Mouse (Mus musculus) layer of hippocampus, adult 11-12 months (tissue): ENCODE measurements around the gene 4930402H24Rik.
A peak's percentile ranks its signal among the peaks of the same experiment; 100 is the strongest.

Source experiments
- DNase-seq: peaks from one replicate; pipeline ENCODE4 v3.0.0; 2022; ENCODE audit warnings: low spot score

Gene 4930402H24Rik

DNA sequence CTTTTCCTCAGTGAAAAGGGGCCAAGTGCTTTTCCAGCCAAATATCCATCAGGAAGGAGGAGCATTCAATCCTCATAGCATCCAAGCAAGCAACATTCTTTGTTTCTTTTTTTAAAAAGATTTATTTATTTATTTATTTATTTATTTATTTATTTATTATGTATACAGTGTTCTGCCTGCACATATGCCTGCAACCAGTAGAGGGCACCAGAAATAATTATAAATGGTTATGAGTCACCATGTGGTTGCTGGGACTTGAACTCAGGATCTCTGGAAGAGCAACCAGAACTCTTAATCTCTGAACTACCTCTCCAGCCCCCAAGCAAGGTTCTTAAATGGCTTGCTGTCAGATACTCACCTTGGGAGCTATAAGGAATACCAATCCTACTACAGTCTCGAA, 93.7 kb downstream of the 4930402H24Rik start:
- DNase-seq: no peak

DNA sequence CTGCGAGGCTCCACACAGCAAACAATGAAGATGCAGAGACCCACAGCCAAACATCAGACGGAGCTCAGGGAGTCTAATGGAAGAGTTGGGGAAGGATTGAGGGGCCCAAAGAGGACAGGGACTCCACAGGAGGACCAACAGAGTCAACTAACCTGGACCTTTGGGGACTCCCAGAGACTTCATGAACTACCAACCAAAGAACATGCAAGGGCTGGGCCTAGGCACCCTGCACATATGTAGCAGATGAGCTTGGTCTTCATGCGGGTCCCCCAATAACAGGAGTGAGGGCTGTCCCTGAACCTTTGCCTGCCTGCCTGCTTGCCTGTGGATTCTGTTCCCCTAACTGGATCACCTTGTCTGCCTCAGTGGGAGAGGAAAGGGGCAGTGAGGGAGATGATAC, 101.1 kb downstream of the 4930402H24Rik start:
- no peak for DNase-seq

DNA sequence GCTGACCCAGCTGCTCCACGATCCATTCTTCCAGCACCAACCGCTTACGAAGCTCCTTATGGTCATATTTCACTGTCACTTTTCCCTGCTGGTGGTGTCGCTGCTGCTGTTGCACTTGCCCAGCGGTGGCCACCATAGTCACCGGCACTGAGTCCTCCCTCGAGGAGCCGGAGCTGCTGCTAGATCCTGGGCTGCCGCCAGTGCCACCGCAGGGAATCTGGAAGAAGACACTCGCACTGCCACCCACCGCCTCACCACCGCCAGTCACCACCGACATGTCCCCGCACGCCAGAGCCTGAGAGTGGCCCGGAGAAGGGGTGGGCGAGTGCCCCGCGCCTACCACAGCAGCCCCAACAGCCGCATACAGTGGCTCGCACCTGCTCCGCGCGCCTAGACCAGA, 102.5 kb downstream of the 4930402H24Rik start:
- no peak for DNase-seq

DNA sequence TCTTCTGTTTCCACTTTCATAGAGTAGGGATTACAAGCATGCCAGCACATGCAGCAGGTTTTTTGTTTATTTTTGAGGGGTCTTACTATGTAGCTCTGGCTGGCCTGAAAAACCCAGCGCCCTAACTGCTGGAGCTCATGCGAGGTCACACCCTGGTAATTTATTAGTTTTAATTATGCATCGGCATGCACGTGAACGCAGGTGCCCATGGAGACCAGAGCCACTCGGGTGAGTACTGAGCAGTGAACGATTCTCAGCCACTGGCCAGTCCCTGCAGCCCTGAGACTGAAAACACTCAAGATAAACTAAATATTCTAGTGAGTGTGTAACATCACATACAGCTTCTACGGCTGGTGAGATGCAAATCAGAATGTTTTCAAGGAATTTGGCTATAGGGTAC, 110.5 kb downstream of the 4930402H24Rik start:
- DNase-seq: no peak

DNA sequence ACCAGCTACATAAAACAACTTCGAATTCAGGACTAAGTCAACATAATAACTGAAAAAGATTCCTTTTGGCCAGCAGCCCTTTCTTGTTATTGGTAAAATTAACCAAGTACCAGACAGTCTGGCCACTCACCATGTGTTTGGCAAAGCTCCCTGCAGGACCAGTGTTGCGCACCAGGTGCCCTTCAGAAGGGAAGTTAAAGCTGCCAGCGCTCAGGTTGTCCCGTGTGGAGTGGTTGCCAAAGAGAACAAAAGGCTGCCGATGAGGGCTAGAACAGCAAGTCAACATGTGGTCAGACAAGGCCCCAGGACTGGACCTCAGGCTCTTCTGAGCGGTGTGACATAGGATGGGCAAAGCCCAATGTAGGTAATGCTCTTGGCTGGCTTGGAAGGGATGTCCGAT, 114.5 kb downstream of the 4930402H24Rik start:
- DNase-seq: no peak

GRCm38 (mm10) chr2:130789642-130790041, 116.6 kb downstream of the 4930402H24Rik start:
- DNase-seq: no peak

DNA sequence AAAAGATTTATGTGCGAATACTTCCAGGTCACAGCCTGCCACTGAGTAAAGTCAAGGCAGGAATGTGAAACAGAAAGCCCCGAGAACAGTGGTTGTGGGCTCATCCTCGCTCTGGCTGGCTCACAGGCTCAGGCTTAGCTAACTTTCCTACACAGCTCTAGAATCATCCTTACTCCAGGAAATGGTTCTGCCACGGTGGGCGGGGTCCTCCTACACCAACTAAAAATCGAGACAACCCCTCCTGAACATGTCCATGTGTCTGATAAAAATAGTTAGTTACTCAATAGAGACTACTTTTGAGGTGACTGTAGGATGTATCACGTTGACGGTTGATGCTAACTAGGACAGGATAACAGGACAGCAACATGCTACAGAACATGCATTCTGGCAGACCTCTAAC, 117.2 kb downstream of the 4930402H24Rik start:
- DNase-seq: no peak

- DNase-seq: no peak
Observed at GRCm38 (mm10) chr2:130784939-130785338, 121.3 kb downstream of the 4930402H24Rik start.

DNA sequence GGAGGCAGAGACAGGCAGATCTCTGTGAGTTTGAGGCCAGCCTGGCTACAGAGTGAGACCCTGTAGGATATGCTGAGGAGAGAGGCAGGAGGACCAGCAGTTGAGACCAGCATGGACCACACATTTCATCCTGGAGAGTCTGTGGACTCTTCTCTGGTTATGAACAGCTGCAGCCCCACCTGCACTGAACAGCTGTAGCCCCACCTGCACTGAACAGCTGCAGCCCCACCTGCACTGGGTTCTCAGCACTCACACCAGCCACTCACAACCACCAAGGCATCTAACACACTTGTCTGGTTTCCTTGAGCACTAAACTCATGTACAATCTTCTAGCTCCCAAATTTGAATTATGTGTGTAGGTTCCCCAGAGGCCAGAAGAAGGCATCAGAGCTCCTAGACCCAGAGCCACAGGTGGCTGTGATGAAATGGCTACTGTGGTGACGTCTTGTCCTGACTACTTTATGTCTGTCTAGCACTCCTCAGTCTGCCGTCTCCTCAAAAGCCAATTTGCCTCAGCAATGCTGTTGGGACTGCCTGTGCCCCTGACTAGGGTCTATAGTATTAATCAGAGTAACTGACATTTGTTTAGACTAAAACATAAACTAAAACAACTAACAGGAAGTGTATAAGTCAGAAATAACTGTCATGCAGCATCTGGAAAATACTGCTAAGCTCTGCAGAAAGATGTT, 125.4 kb downstream of the 4930402H24Rik start:
- no peak for DNase-seq

DNA sequence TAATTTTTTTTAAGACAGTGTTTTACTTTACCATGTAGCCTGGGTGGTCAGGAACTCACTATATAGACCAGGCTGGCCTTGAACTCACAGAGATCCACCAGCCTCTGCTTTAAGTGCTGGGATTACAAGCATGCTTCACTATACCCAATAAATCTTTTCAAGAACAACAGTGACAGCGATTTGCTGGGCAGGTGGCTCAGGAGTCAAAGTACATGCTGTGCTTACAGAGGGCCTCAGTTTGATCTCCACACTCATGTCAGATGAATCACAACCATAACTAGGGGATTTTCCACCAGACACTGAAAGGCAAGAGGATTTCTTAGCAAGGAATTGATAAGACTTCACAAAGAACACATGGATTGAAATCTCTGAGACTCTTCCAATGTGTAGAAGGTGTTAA, 126.3 kb downstream of the 4930402H24Rik start:
- DNase-seq: no peak

GRCm38 (mm10) chr2:130776610-130777009, 129.6 kb downstream of the 4930402H24Rik start:
- no peak for DNase-seq

DNA sequence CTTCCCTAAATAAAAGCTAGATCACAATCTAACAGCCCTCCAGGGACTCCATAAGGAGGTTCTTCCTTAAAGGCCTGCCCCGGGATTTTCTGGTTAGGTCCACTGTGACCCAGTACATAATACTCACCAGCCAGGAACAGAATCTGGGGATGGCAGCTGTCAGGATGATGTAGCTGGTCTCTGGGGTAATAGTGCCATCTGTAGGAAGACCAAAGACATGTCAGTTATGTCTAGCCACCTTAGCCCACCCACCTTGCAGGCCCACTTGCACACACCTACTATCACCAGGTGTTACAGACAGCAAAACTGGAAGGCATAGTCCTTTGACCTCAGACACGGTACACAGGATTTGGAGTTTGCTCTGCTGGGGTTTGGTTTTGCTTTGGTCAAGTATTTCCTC, 138.7 kb downstream of the 4930402H24Rik start:
- no peak for DNase-seq

GRCm38 (mm10) chr2:130765396-130765795, 140.8 kb downstream of the 4930402H24Rik start:
- DNase-seq: no peak

GRCm38 (mm10) chr2:130760876-130761275, 145.3 kb downstream of the 4930402H24Rik start:
- no peak for DNase-seq

- no peak for DNase-seq
Observed at GRCm38 (mm10) chr2:130755061-130755607, 151.1 kb downstream of the 4930402H24Rik start.

DNA sequence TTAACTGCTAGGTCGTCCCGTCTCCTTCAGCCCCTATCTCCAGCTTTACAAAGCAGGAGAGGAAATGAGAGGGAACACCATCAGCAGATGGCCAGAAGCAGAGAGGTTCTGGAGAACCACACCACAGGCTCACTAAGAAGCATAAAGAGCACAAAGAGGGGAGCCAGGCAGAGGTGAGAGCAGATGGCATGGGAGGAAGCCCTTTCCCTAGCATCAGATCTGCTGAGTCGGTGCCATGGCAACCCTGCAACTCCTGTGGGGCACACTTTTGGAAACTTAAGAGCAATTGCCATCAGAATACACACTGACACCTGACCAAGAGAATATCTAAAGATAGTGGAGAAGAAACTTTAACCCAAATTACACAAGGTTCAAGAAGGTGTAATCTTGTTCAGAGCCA, 151.6 kb downstream of the 4930402H24Rik start:
- DNase-seq: no peak

DNA sequence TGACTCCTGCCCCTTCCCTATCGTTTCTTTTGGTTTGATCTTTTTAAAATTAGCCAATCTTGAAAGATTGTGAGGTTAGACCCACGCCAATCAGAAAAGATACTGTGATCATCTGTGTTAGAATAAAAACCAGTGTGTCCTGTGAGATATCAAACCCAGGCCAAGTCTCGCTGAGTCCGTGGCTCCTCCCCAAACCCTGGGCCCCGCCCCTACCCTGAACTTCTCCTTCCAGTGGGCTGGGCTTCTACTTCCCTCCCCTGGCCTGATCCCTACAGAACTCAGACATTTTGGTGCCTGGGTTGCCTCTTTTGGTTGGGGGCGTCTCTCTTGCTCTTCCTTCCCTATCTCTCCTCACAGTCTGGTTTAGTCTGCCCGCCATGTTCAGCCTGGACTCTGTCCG, 155.8 kb downstream of the 4930402H24Rik start:
- DNase-seq: no peak

DNA sequence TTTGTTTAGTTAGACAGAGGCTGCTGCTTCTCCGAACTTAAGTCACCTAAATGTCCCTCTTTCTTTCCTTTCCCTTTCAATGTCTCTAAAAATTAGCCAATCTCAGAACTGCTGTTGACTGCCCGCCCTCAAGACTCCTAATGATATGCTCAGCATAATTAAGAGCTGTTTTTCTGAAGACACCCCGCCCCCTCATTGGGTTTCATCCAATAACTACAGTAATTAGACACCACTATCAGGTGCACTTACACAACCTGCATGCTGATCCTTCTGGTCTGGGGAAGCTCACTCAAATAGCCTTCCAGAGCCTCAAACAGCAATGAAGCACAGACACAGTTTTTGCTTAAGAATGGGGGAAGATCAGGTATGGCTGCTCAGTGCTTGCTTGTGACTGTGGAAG, 156.5 kb downstream of the 4930402H24Rik start:
- no peak for DNase-seq

DNA sequence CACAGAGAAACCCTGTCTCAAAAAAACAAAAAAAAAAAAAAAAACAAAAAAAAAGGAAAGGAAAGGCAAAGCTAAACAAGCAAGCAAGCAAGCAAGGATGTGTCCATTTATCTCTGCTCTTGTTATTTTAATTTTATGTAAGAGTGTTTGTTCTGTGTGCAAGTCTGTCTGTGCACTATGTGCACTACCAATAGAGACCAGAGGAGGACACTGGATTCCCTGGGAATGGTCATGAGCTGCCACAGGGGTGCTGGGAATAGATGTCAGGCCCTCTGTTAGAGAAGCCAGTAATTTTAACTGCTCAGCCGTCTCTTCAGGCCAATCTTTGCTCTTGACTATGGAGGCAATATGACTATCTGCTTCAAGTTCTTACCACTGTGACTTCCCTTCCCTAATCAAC, 162.6 kb downstream of the 4930402H24Rik start:
- DNase-seq: no peak

DNA sequence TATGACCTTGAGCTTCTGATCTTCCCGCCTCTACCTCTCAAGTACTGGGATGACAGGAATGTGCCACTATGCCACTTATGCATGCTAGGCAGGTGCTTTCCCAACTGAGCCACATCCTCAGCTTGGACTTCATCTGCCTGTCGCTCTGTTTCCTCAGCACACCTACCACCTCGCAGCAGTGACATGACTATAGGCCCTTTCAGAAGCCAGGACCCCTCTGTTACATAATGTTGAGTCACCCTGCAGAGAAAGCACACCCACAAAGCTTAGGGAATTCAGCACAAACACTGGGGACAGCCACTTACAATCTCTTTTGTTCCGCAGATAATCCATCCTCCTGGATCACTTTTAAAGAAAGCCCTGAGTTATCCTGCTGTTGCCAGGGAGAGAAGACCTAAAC, 166.1 kb downstream of the 4930402H24Rik start:
- no peak for DNase-seq

GRCm38 (mm10) chr2:130738019-130738418, 168.2 kb downstream of the 4930402H24Rik start:
- peak; percentile 33 for DNase-seq

- DNase-seq: peak; percentile 55
Observed at GRCm38 (mm10) chr2:130735281-130735680, 170.9 kb downstream of the 4930402H24Rik start.

- DNase-seq: no peak
Observed at GRCm38 (mm10) chr2:130733444-130733843, 172.8 kb downstream of the 4930402H24Rik start.

DNA sequence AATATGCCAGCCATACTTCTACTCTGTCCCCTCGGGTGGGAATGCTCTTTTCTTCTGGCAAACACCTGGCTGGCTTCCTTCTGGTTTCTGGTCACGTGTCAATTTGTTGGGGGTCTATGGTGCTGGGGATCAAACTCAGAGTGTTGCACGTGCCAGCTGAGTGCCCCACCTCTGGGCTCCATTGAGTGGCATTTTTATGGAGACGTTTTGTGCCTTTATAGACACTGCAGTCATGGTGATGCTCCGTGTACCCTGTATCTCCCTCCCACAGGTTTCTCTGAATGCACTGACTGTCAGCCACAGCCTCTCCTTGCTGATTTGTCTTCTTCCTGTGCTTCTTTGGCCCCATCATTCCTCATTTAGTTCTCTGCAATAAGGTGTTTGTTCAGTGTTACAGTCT, 174.4 kb downstream of the 4930402H24Rik start:
- no peak for DNase-seq
